Mouse (Mus musculus) large intestine, adult 2 months (tissue): ENCODE data around the gene Chchd1. TPM values are rescaled to one million over a fixed set of nuclear protein-coding genes. Genes with fewer than 3 reads are reported as not detected.
"Not testable (repeated sequence)": the region's sequence is repeated elsewhere in the genome, so short reads cannot be mapped to it uniquely, and the experiment has no call there.

Experiments used
- DNase-seq: peaks from one replicate; pipeline ENCODE4 v3.0.0-alpha.2; 2012; ENCODE audit warnings: low read depth, low spot score
- WGBS: fragments of 180-500 bp; shearing (Covaris S2); methylation state at CpG from one replicate; pipeline ENCODE4 v1.1.7; 2018; 5-methylcytosine and 5-hydroxymethylcytosine counted together
- polyA plus RNA-seq: library from polyadenylated mRNA; depleted of rRNA; stranded (reverse); fragments of >200 nt; gene quantifications from 2 replicates; pipeline ENCODE4 v1.2.3, GENCODE M21; 2012

Chchd1 gene
- polyA plus RNA-seq, 1 experiment: 42.2 TPM

GRCm38 (mm10) chr14:20682498-20682897 lies 20.3 kb upstream of the Chchd1 start:
- no peak for DNase-seq
- WGBS: 30% methylated on average over 3 of the region's 3 CpGs

GRCm38 (mm10) chr14:20686576-20686975 lies 16.2 kb upstream of the Chchd1 start:
- no peak for DNase-seq
- 95% methylated on average over 3 of the region's 3 CpGs for WGBS

- 77% methylated on average over 2 of the region's 2 CpGs for WGBS
These were observed 13.8 kb upstream of the Chchd1 start for GRCm38 (mm10) chr14:20689009-20689408.

GRCm38 (mm10) chr14:20691772-20692171 lies 11.0 kb upstream of the Chchd1 start:
- WGBS: 87% methylated on average over 6 of the region's 6 CpGs
- DNase-seq: no peak

More at GRCm38 (mm10) chr14:20689009-20689408, 13.8 kb upstream of the Chchd1 start:
- no peak for DNase-seq

- 87% methylated on average over 10 of the region's 10 CpGs for WGBS
- no peak for DNase-seq
These were observed 9.2 kb upstream of the Chchd1 start for GRCm38 (mm10) chr14:20693589-20694101.

GRCm38 (mm10) chr14:20694185-20694883 lies 8.5 kb upstream of the Chchd1 start:
- DNase-seq: no peak
- WGBS: 39% methylated on average over 13 of the region's 13 CpGs

GRCm38 (mm10) chr14:20694884-20695760 lies 7.7 kb upstream of the Chchd1 start, which contains the start of gene Fut11:
Fut11 (plus strand) TSS chr14:20694968.
- under 1% methylated on average over 111 of the region's 111 CpGs for WGBS
- DNase-seq: no peak

GRCm38 (mm10) chr14:20695761-20696520 lies 6.9 kb upstream of the Chchd1 start:
- 10% methylated on average over 24 of the region's 27 CpGs for WGBS
- DNase-seq: no peak

GRCm38 (mm10) chr14:20696986-20697385 lies 5.8 kb upstream of the Chchd1 start:
- DNase-seq: no peak
- WGBS: 24% methylated on average over 1 of the region's 1 CpGs

GRCm38 (mm10) chr14:20698515-20698914 lies 4.3 kb upstream of the Chchd1 start:
- 76% methylated on average over 2 of the region's 2 CpGs for WGBS
- no peak for DNase-seq

GRCm38 (mm10) chr14:20700362-20700761 lies 2.4 kb upstream of the Chchd1 start:
- WGBS: 59% methylated on average over 3 of the region's 3 CpGs
- DNase-seq: no peak

GRCm38 (mm10) chr14:20701554-20701953 lies 1.3 kb upstream of the Chchd1 start:
- 46% methylated on average over 8 of the region's 8 CpGs for WGBS
- no peak for DNase-seq

GRCm38 (mm10) chr14:20702096-20702740 lies 588 bp upstream of the Chchd1 start:
- 3% methylated on average over 15 of the region's 15 CpGs for WGBS
- no peak for DNase-seq

GRCm38 (mm10) chr14:20703461-20703860 lies 655 bp downstream of the Chchd1 start:
- WGBS: 5% methylated on average over 8 of the region's 8 CpGs
- DNase-seq: not testable (repeated sequence)

GRCm38 (mm10) chr14:20707201-20708190 lies 4.7 kb downstream of the Chchd1 start, which contains the start of gene Zswim8:
Zswim8 (plus strand) TSS chr14:20707552.
- under 1% methylated on average over 79 of the region's 80 CpGs for WGBS
- peak; percentile 83 for DNase-seq

- 2% methylated on average over 10 of the region's 10 CpGs for WGBS
- no peak for DNase-seq
These were observed 5.4 kb downstream of the Chchd1 start for GRCm38 (mm10) chr14:20708239-20708638.

GRCm38 (mm10) chr14:20713832-20714231 lies 11.0 kb downstream of the Chchd1 start:
- 60% methylated on average over 11 of the region's 11 CpGs for WGBS
- DNase-seq: no peak

GRCm38 (mm10) chr14:20718443-20718842 lies 15.6 kb downstream of the Chchd1 start:
- 90% methylated on average over 10 of the region's 10 CpGs for WGBS
- DNase-seq: no peak
